ENCODE assay signal across 19 mouse cellular contexts in genomic region chr6:38835217-38835616, GRCm38 (mm10). TPM values are rescaled to one million over a fixed set of nuclear protein-coding genes. Genes with fewer than 3 reads are reported as not detected.
A peak's percentile ranks its signal among the peaks of the same experiment; 100 is the strongest.
DNase-seq lines count a peak whose midpoint lies in the region; ATAC-seq and TF ChIP-seq lines count a peak whose summit lies in the region.
"Had no signal": no experiment of that assay in that cellular context is flagged by ENCODE, and none has a peak within 500 bp of the region (broad histone marks: within the 10 kb centered on the region; RNA-seq: fewer than 3 reads in every experiment).

No protein-coding gene starts in this region.

- no peak overlapping the region for H3K9ac ChIP-seq in intestine, embryonic 14.5 days (ENCODE audit: low read length)
- no peak overlapping the region for H3K9ac ChIP-seq in intestine, embryonic 16.5 days (ENCODE audit: low read depth, low read length)
- no peak overlapping the region for H3K9ac ChIP-seq in MEL (ENCODE audit: control insufficient read depth, low read depth, low read length, poor library complexity, severe bottlenecking)
- no peak overlapping the region for H3K9ac ChIP-seq in liver, postnatal 0 days (replicated peaks)
- H3K9ac ChIP-seq: embryonic facial prominence, embryonic 13.5 days; forebrain, embryonic 13.5 days; lung, embryonic 15.5 days had no signal

- no peak overlapping the region for H3K27ac ChIP-seq in intestine, embryonic 14.5 days (ENCODE audit: low read depth)
- H3K27ac ChIP-seq in intestine, embryonic 16.5 days (ENCODE audit: low read length): no peak overlapping the region
- peak overlapping the region; percentile 18; the same call in 1 of the 2 replicates for H3K27ac ChIP-seq in MEL (ENCODE audit: control insufficient read depth, low read depth, low read length)
- peak overlapping the region; percentile 61; the same call in 1 of the 2 replicates for H3K27ac ChIP-seq in liver, postnatal 0 days (ENCODE audit: low read depth)
- H3K27ac ChIP-seq: embryonic facial prominence, embryonic 13.5 days; forebrain, embryonic 13.5 days; limb, embryonic 10.5 days; lung, embryonic 15.5 days had no signal

- no peak for TF ChIP-seq CTCF in MEL (IDR thresholded peaks at IDR 0.05 in 2 of 3, conservative IDR thresholded peaks at IDR 0.05 in 1 of 3; ENCODE audit: control insufficient read depth in 1 of 3, insufficient read depth in 1 of 3, low read depth in 2 of 3, low read length in 3 of 3, poor library complexity in 1 of 3, severe bottlenecking in 1 of 3)
- no peak for TF ChIP-seq CTCF in liver, postnatal 0 days (IDR thresholded peaks at IDR 0.05; ENCODE audit: low read depth)

- no peaks in the 10 kb centered on the region for H3K9me3 ChIP-seq in intestine, embryonic 14.5 days (ENCODE audit: control insufficient read depth, low read length)
- no peaks in the 10 kb centered on the region for H3K9me3 ChIP-seq in intestine, embryonic 16.5 days (ENCODE audit: control insufficient read depth, low read length)
- no peaks in the 10 kb centered on the region for H3K9me3 ChIP-seq in MEL (replicated peaks; ENCODE audit: insufficient read depth, low read length)
- H3K9me3 ChIP-seq in liver, postnatal 0 days (ENCODE audit: low read length): no peaks in the 10 kb centered on the region
- H3K9me3 ChIP-seq: embryonic facial prominence, embryonic 13.5 days; forebrain, embryonic 13.5 days; limb, embryonic 10.5 days; lung, embryonic 15.5 days had no signal

- intact Hi-C loops in left cerebral cortex, postnatal 14 days (cut with DNase I): no loop called here

- no peaks in the 10 kb centered on the region for H3K27me3 ChIP-seq in intestine, embryonic 14.5 days (replicated peaks; ENCODE audit: control insufficient read depth, insufficient read depth, low read length)
- no peaks in the 10 kb centered on the region for H3K27me3 ChIP-seq in intestine, embryonic 16.5 days (replicated peaks; ENCODE audit: control insufficient read depth, insufficient read depth, low read length)
- H3K27me3 ChIP-seq in MEL (ENCODE audit: control insufficient read depth in 1 of 2, insufficient read depth in 2 of 2, low read length in 2 of 2): no peaks in the 10 kb centered on the region
- no peaks in the 10 kb centered on the region for H3K27me3 ChIP-seq in liver, postnatal 0 days (ENCODE audit: insufficient read depth, low read length)
- H3K27me3 ChIP-seq: embryonic facial prominence, embryonic 13.5 days; forebrain, embryonic 13.5 days; lung, embryonic 15.5 days had no signal

- H3K79me2 ChIP-seq in MEL (ENCODE audit: control insufficient read depth, insufficient read depth, low read length, poor library complexity): no peaks in the 10 kb centered on the region

- TF ChIP-seq RAD21 in MEL (IDR thresholded peaks at IDR 0.05; ENCODE audit: low read depth, low read length): no peak

- H3K4me3 ChIP-seq in intestine, embryonic 14.5 days (ENCODE audit: low read depth, low read length): no peak overlapping the region
- no peak overlapping the region for H3K4me3 ChIP-seq in intestine, embryonic 16.5 days (ENCODE audit: low read length)
- no peak overlapping the region for H3K4me3 ChIP-seq in MEL (ENCODE audit: control insufficient read depth in 1 of 2, insufficient read depth in 1 of 2, low read depth in 2 of 2, low read length in 2 of 2)
- H3K4me3 ChIP-seq in liver, postnatal 0 days (ENCODE audit: low read depth, low read length): no peak overlapping the region
- H3K4me3 ChIP-seq: embryonic facial prominence, embryonic 13.5 days; forebrain, embryonic 13.5 days; limb, embryonic 10.5 days; lung, embryonic 15.5 days had no signal

- WGBS in intestine, embryonic 14.5 days: 48% methylated on average over 1 of the region's 1 CpGs
- WGBS in intestine, embryonic 16.5 days: 59% methylated on average over 1 of the region's 1 CpGs
- 22% methylated on average over 1 of the region's 1 CpGs for WGBS in liver, postnatal 0 days (ENCODE audit: insufficient replicate concordance)

- peaks cover 12% of the 10 kb centered on the region for H3K4me1 ChIP-seq in intestine, embryonic 14.5 days (replicated peaks; ENCODE audit: control insufficient read depth, insufficient read depth, low read length)
- peaks cover 15% of the 10 kb centered on the region; the same call in 1 of the 2 replicates for H3K4me1 ChIP-seq in intestine, embryonic 16.5 days (ENCODE audit: control insufficient read depth, insufficient read depth, low read length)
- peaks cover 37 to 40% of the 10 kb centered on the region in 2 experiments for H3K4me1 ChIP-seq in MEL (ENCODE audit: control insufficient read depth in 1 of 2, insufficient read depth in 2 of 2, low read length in 2 of 2)
- H3K4me1 ChIP-seq in liver, postnatal 0 days (ENCODE audit: insufficient read depth): peaks cover 38% of the 10 kb centered on the region
- H3K4me1 ChIP-seq: lung, embryonic 15.5 days had no signal

- ATAC-seq in intestine, embryonic 14.5 days (replicated peaks; ENCODE audit: low FRiP score, low TSS enrichment, low read depth): no peak
- ATAC-seq in intestine, embryonic 16.5 days: no peak
- peak; percentile 92 for ATAC-seq in erythroblast, adult 5-6 weeks (replicated peaks; ENCODE audit: low FRiP score, poor library complexity, severe bottlenecking)
- ATAC-seq in liver, postnatal 0 days: peak; percentile 95
- ATAC-seq: forebrain, embryonic 13.5 days had no signal

- no peak overlapping the region for H3K4me2 ChIP-seq in intestine, embryonic 14.5 days (ENCODE audit: low read length)
- H3K4me2 ChIP-seq in intestine, embryonic 16.5 days (ENCODE audit: low read depth, low read length): no peak overlapping the region
- H3K4me2 ChIP-seq in liver, postnatal 0 days (ENCODE audit: low read depth, low read length): peak overlapping the region; percentile 27
- H3K4me2 ChIP-seq: embryonic facial prominence, embryonic 13.5 days; forebrain, embryonic 13.5 days; lung, embryonic 15.5 days had no signal

- 0 out of 2 replicates have a peak, but pooled peaks cover 4% of the 10 kb centered on the region for H3K36me3 ChIP-seq in intestine, embryonic 14.5 days (ENCODE audit: control insufficient read depth, insufficient read depth, low read length)
- no peaks in the 10 kb centered on the region for H3K36me3 ChIP-seq in intestine, embryonic 16.5 days (ENCODE audit: control insufficient read depth, insufficient read depth, low read length)
- H3K36me3 ChIP-seq in MEL (ENCODE audit: control insufficient read depth in 1 of 2, insufficient read depth in 2 of 2, low read length in 2 of 2): peaks cover 0 to 55% of the 10 kb centered on the region in 2 experiments; a peak in 2 of 4 replicates
- peaks cover 18% of the 10 kb centered on the region for H3K36me3 ChIP-seq in liver, postnatal 0 days (replicated peaks; ENCODE audit: insufficient read depth, low read length)
- H3K36me3 ChIP-seq: lung, embryonic 15.5 days had no signal

- TF ChIP-seq POLR2A in MEL (IDR thresholded peaks at IDR 0.05; ENCODE audit: control insufficient read depth in 1 of 2, insufficient read depth in 1 of 2, low read depth in 1 of 2, low read length in 2 of 2, poor library complexity in 1 of 2): no peak

- TF ChIP-seq EP300 in MEL (IDR thresholded peaks at IDR 0.05; ENCODE audit: low read depth in 1 of 2, low read length in 2 of 2): peak; percentile 94 to 97
- TF ChIP-seq EP300 in liver, postnatal 0 days (IDR thresholded peaks at IDR 0.05; ENCODE audit: low read depth): peak; percentile 98

- peak; percentile 12 for DNase-seq in intestine, embryonic 14.5 days (ENCODE audit: low spot score)
- peak; percentile 87 for DNase-seq in MEL (ENCODE audit: low read depth, low spot score)
- DNase-seq in liver, postnatal 0 days: no peak
- DNase-seq in right cerebral cortex, postnatal 36 days (ENCODE audit: low spot score in 2 of 2): no peak
- no peak for DNase-seq in cerebellum, postnatal 36 days
- DNase-seq in left cerebral cortex, postnatal 14 days (ENCODE audit: low spot score in 2 of 2): no peak
- DNase-seq: adrenal gland, adult 2 months; cerebellum, postnatal 25 days; kidney, postnatal 14 days; layer of hippocampus, adult 9-11 months; midbrain, embryonic 14.5 days; right cerebral cortex, postnatal 4 days; thymus, postnatal 14 days had no signal

TF ChIP-seq in MEL, 35 proteins besides CTCF, POLR2A, EP300 and RAD21 (continues in another document):
- TF ChIP-seq GATA1 (IDR thresholded peaks at IDR 0.05; ENCODE audit: low read depth, low read length): peak; percentile 95
- TF ChIP-seq RCOR1 (IDR thresholded peaks at IDR 0.05; ENCODE audit: low read depth, low read length): peak; percentile 82; the same call in 1 of the 2 replicates
- 0 out of 2 replicates have a peak, but pooled peaks have one; percentile 13 for TF ChIP-seq USF1 (IDR thresholded peaks at IDR 0.05; ENCODE audit: low read depth, low read length)
- no peak for TF ChIP-seq ELF1 (IDR thresholded peaks at IDR 0.05; ENCODE audit: low read depth, low read length)
- TF ChIP-seq E2F4 (IDR thresholded peaks at IDR 0.05; ENCODE audit: borderline replicate concordance, low read depth, low read length): no peak
- no peak for TF ChIP-seq CHD2 (IDR thresholded peaks at IDR 0.05; ENCODE audit: low read length)
- no peak for TF ChIP-seq ZKSCAN1 (IDR thresholded peaks at IDR 0.05; ENCODE audit: low read depth, low read length)
- peak; percentile 98 for TF ChIP-seq TCF12 (IDR thresholded peaks at IDR 0.05; ENCODE audit: low read depth, low read length)

RNA-seq across cellular contexts. Expression of gene Tbxas1, which starts 40.0 kb away (rescaled TPM):
- polyA plus RNA-seq in intestine, embryonic 14.5 days (2014; fragmentation: Nextera tagmentation; extraction: Ambion mirVana): 2.1 and 2.4 TPM in 2 replicates
- polyA plus RNA-seq in intestine, embryonic 16.5 days (2015; fragmentation: Nextera tagmentation; extraction: Ambion mirVana): 4.3 and 4.8 TPM in 2 replicates
- total RNA-seq in MEL (2012; rRNA removed): 0.54 and 0.65 TPM in 2 replicates
- polyA plus RNA-seq in MEL (2012; ENCODE audit: insufficient read depth in 1 of 2, insufficient read length in 2 of 2, low read depth in 1 of 2, low replicate concordance in 2 of 2, missing spikeins in 1 of 2): 1 to 10 TPM in 1 of 2 experiments, not detected in 1; 2.7 TPM
- total RNA-seq in erythroblast, adult 5-6 weeks (2015; ENCODE audit: low replicate concordance): 55.9 and 63.7 TPM in 2 replicates
- total RNA-seq in erythroblast, adult 5-6 weeks (2017; ENCODE audit: low replicate concordance): 83.5 and 85.7 TPM in 2 replicates
- polyA plus RNA-seq in liver, postnatal 0 days (2015; fragmentation: Nextera tagmentation; extraction: Ambion mirVana): 10.3 and 10.6 TPM in 2 replicates
- total RNA-seq in left cerebral cortex, postnatal 14 days (2021): 1 to 10 TPM; 2.9 to 3.0 TPM

RNA-seq across cellular contexts. Expression of gene Hipk2, which starts 40.7 kb away (rescaled TPM):
- 24.7 and 27.9 TPM in 2 replicates for polyA plus RNA-seq in intestine, embryonic 14.5 days (2014; fragmentation: Nextera tagmentation; extraction: Ambion mirVana)
- polyA plus RNA-seq in intestine, embryonic 16.5 days (2015; fragmentation: Nextera tagmentation; extraction: Ambion mirVana): 16.2 and 18.7 TPM in 2 replicates
- 3.9 and 4.3 TPM in 2 replicates for total RNA-seq in MEL (2012; rRNA removed)
- polyA plus RNA-seq in MEL (2012; ENCODE audit: insufficient read depth in 1 of 2, insufficient read length in 2 of 2, low read depth in 1 of 2, low replicate concordance in 2 of 2, missing spikeins in 1 of 2): 10 to 100 TPM; 14.1 to 85.1 TPM
- total RNA-seq in erythroblast, adult 5-6 weeks (2015; ENCODE audit: low replicate concordance): 127 and 168 TPM in 2 replicates
- 72.9 and 90.6 TPM in 2 replicates for total RNA-seq in erythroblast, adult 5-6 weeks (2017; ENCODE audit: low replicate concordance)
- polyA plus RNA-seq in liver, postnatal 0 days (2015; fragmentation: Nextera tagmentation; extraction: Ambion mirVana): 9.6 and 9.7 TPM in 2 replicates
- total RNA-seq in left cerebral cortex, postnatal 14 days (2021): 10 to 100 TPM; 48.3 to 52.3 TPM

Comparison
In these comparisons a context has a peak if more than half of its experiments do, and no peak if none do; other contexts are left out.
1. ATAC-seq: peak in erythroblast, adult 5-6 weeks (single experiment) and liver, postnatal 0 days (single experiment); none in intestine, embryonic 14.5 days (single experiment) and intestine, embryonic 16.5 days (single experiment).
2. DNase-seq: peak in intestine, embryonic 14.5 days (single experiment) and MEL (single experiment); none in liver, postnatal 0 days (single experiment), right cerebral cortex, postnatal 36 days (0 of 2), cerebellum, postnatal 36 days (0 of 2) and left cerebral cortex, postnatal 14 days (0 of 2).
3. H3K27ac ChIP-seq: peak in MEL (single experiment) and liver, postnatal 0 days (single experiment); none in intestine, embryonic 14.5 days (single experiment) and intestine, embryonic 16.5 days (single experiment).